Mouse (Mus musculus) stomach, postnatal 0 days (tissue): ENCODE results near the gene E2f4. TPM values are rescaled to one million over a fixed set of nuclear protein-coding genes. Genes with fewer than 3 reads are reported as not detected.

ENCODE experiments used
- ATAC-seq: fragments of 200-750 bp; cut with Nextera tagmentation; 2 replicates; pipeline ENCODE4 v1.8.0; 2017; ENCODE audit not compliant: low FRiP score, low TSS enrichment
- DNase-seq: peaks from one replicate; pipeline ENCODE4 v3.0.0-alpha.2; 2016; ENCODE audit warnings: low spot score
- H3K27ac ChIP-seq: fragments of 300-500 bp; sonication (generic); replicated peaks from 2 replicates; pipeline ENCODE4 v1.5.1; 2014; ENCODE audit warnings: mild to moderate bottlenecking, control low read depth
- H3K27me3 ChIP-seq: fragments of 300-500 bp; sonication (generic); 2 replicates; pipeline ENCODE4 v1.6.1; 2014; ENCODE audit warnings: low read length; ENCODE audit not compliant: control insufficient read depth, insufficient read depth
- H3K36me3 ChIP-seq: fragments of 300-500 bp; sonication (generic); 2 replicates; pipeline ENCODE4 v1.6.1; 2014; ENCODE audit warnings: low read length, mixed read lengths; ENCODE audit not compliant: control insufficient read depth, insufficient read depth
- H3K4me1 ChIP-seq: fragments of 300-500 bp; sonication (generic); replicated peaks from 2 replicates; pipeline ENCODE4 v1.6.1; 2014; ENCODE audit warnings: antibody characterized with exemption; ENCODE audit not compliant: control insufficient read depth, insufficient read depth
- H3K4me2 ChIP-seq: fragments of 300-500 bp; sonication (generic); replicated peaks from 2 replicates; pipeline ENCODE4 v1.6.1; 2014; ENCODE audit warnings: low read depth, mild to moderate bottlenecking, control low read depth, moderate library complexity
- H3K4me3 ChIP-seq: fragments of 300-500 bp; sonication (generic); 2 replicates; pipeline ENCODE4 v1.5.1; 2014; ENCODE audit warnings: low read depth, low read length, control low read depth
- H3K9ac ChIP-seq: fragments of 300-500 bp; sonication (generic); 2 replicates; pipeline ENCODE4 v1.6.1; 2014; ENCODE audit warnings: mild to moderate bottlenecking, low read length, control low read depth, mixed read lengths
- H3K9me3 ChIP-seq: fragments of 300-500 bp; sonication (generic); 2 replicates; pipeline ENCODE4 v1.6.1; 2016; ENCODE audit warnings: low read length; ENCODE audit not compliant: control insufficient read depth
- CTCF ChIP-seq: IDR thresholded peaks from 2 replicates; pipeline ENCODE4 v1.5.1; 2016; ENCODE audit warnings: antibody characterized with exemption, low read depth, mild to moderate bottlenecking, moderate library complexity
- EP300 ChIP-seq: optimal IDR thresholded peaks from 2 replicates; pipeline ENCODE3; 2016; ENCODE audit warnings: antibody characterized with exemption
- WGBS: fragments of 180-500 bp; shearing (Covaris S2); extraction: QIAGEN DNeasy Blood & Tissue Kit; methylation state at CpG from one replicate; pipeline ENCODE4 v1.1.7; 2014; 5-methylcytosine and 5-hydroxymethylcytosine counted together
- polyA plus RNA-seq: library from polyadenylated mRNA; unstranded; fragments of >200 nt; fragmentation: Nextera tagmentation; extraction: Ambion mirVana; gene quantifications from 2 replicates; pipeline ENCODE4 v1.2.1, GENCODE M21; 2015

E2f4 gene
- polyA plus RNA-seq, 1 experiment from 2014 or later: 31.0 TPM

GRCm38 (mm10) chr8:105313622-105314402, 16.3 kb downstream of the E2f4 start:
- 79% methylated on average over 9 of the region's 9 CpGs for WGBS
- Histone ChIP-seq H3K4me1 (no peaks in the 10 kb centered on the region), H3K9me3 (no peaks in the 10 kb centered on the region), H3K36me3 (peaks cover 13% of the 10 kb centered on the region), H3K4me2 (no peak overlapping the region), H3K27ac (no peak overlapping the region), H3K9ac (no peak overlapping the region), H3K4me3 (no peak overlapping the region), H3K27me3 (no peaks in the 10 kb centered on the region)
- TF ChIP-seq EP300: no peak
- DNase-seq (no peak), ATAC-seq (no peak)

GRCm38 (mm10) chr8:105315073-105315769, 17.8 kb downstream of the E2f4 start:
- no peak for TF ChIP-seq EP300
- no peak for TF ChIP-seq CTCF
- peaks cover 13% of the 10 kb centered on the region; the same call in 1 of the 2 replicates for H3K36me3 ChIP-seq
- no peak overlapping the region for H3K4me2 ChIP-seq
- no peak overlapping the region for H3K9ac ChIP-seq
- no peaks in the 10 kb centered on the region for H3K4me1 ChIP-seq
- H3K27ac ChIP-seq: no peak overlapping the region
- no peaks in the 10 kb centered on the region for H3K9me3 ChIP-seq
- no peak for ATAC-seq
- no peaks in the 10 kb centered on the region for H3K27me3 ChIP-seq
- no peak for DNase-seq
- 87% methylated on average over 18 of the region's 18 CpGs for WGBS
- H3K4me3 ChIP-seq: no peak overlapping the region

- Histone ChIP-seq H3K4me1 (no peaks in the 10 kb centered on the region), H3K27ac (no peak overlapping the region), H3K9me3 (no peaks in the 10 kb centered on the region), H3K9ac (no peak overlapping the region), H3K4me3 (no peak overlapping the region), H3K36me3 (peaks cover 12% of the 10 kb centered on the region; the same call in 1 of the 2 replicates), H3K4me2 (no peak overlapping the region), H3K27me3 (no peaks in the 10 kb centered on the region)
- WGBS: 82% methylated on average over 4 of the region's 4 CpGs
- DNase-seq (peak; percentile 13), ATAC-seq (no peak; the same call in 1 of the 2 replicates)
- TF ChIP-seq EP300 (no peak), CTCF (no peak)
These were observed 20.5 kb downstream of the E2f4 start for GRCm38 (mm10) chr8:105317941-105318340.

GRCm38 (mm10) chr8:105318662-105319190, 21.3 kb downstream of the E2f4 start:
- Histone ChIP-seq H3K9me3 (no peaks in the 10 kb centered on the region), H3K36me3 (peaks cover 11% of the 10 kb centered on the region; the same call in 1 of the 2 replicates)

GRCm38 (mm10) chr8:105323183-105323582, 25.7 kb downstream of the E2f4 start:
- Histone ChIP-seq H3K9me3 (no peaks in the 10 kb centered on the region), H3K27ac (no peak overlapping the region), H3K27me3 (no peaks in the 10 kb centered on the region), H3K36me3 (peaks cover 6% of the 10 kb centered on the region), H3K4me1 (peaks cover 12% of the 10 kb centered on the region), H3K4me3 (no peak overlapping the region), H3K4me2 (no peak overlapping the region), H3K9ac (no peak overlapping the region)
- TF ChIP-seq CTCF (no peak), EP300 (no peak)
- WGBS: 88% methylated on average over 4 of the region's 4 CpGs
- ATAC-seq (no peak), DNase-seq (no peak)

More at GRCm38 (mm10) chr8:105318662-105319190, 21.3 kb downstream of the E2f4 start:
- no peaks in the 10 kb centered on the region for H3K4me1 ChIP-seq
- TF ChIP-seq EP300 (no peak), CTCF (no peak)
- no peak overlapping the region for H3K9ac ChIP-seq
- H3K4me2 ChIP-seq: no peak overlapping the region
- WGBS: 78% methylated on average over 11 of the region's 11 CpGs
- H3K4me3 ChIP-seq: no peak overlapping the region
- no peak for ATAC-seq
- DNase-seq: peak; percentile 10
- no peaks in the 10 kb centered on the region for H3K27me3 ChIP-seq
- no peak overlapping the region for H3K27ac ChIP-seq
